Mouse (Mus musculus) cortical plate, adult 2 months (tissue): ENCODE data around the gene Prrxl1.

Experiments used
- CTCF ChIP-seq: fragments of 200-500 bp; IDR thresholded peaks from 2 replicates; pipeline ENCODE4 v1.5.1; 2011; ENCODE audit warnings: mild to moderate bottlenecking, control low read depth, low read length; ENCODE audit not compliant: insufficient read depth; ENCODE audit errors: extremely low read depth
- POLR2A ChIP-seq: fragments of 200-500 bp; IDR thresholded peaks from 2 replicates; pipeline ENCODE4 v1.6.1; 2011; ENCODE audit warnings: mild to moderate bottlenecking, low read length, control low read depth; ENCODE audit not compliant: insufficient read depth; ENCODE audit errors: extremely low read depth

DNA sequence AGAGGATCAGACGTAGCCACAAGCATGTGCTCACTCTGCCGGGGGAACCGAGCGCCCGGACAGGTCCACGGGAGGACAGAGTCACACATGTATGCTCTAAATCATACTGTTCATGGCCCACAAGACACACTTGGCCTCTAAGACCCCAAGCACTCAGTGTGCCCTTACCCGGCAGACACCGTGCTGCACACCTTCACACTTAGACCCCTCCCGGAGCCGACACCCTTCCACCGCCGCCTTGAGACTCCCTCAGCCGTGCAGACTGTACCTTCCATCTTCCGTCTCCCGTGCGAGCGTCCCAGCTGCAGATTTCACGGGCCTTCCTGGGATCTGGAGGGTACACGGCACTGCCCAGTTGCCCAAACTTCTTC, 85.5 kb downstream of the Prrxl1 start:
- TF ChIP-seq POLR2A (no peak), CTCF (no peak)
